Mouse (Mus musculus): ENCODE results near the gene Zfp566. TPM values are rescaled to one million over a fixed set of nuclear protein-coding genes. Genes with fewer than 3 reads are reported as not detected.

Zfp566 gene
- polyA plus RNA-seq, 1 experiment from 2014 or later, result 22.1 TPM

DNA sequence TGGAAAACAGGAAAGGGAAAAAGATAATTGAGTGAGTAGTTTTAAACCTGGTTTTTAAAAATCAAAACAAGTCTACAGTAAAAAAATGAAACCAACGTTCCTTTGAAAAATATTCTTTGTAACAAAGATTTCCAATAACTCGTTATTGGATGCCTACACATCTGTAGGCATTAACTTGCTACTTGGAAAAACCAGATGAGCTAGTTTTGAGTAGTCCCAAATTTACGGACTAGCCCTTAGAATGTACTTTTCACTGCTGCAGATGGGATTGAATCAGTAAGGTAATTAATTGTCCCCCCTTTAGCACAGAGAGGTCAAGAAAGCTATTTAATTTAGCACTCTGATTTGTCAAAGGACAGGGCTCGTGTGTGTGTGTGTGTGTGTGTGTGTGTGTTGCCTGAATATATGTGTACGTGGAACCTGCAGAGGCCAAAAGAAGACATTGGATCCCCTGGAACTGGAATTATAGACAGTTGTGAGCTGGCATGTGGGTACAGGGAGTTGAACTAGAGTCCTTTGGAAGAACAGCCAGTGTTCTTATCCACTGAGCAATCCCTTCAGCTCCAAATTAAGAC is 5.3 kb upstream of the Zfp566 start:
- Histone ChIP-seq H3K36me3 (ENCODE audit: control insufficient read depth, insufficient read depth) (peaks cover 3% of the 10 kb centered on the region; the same call in 1 of the 2 replicates), H3K4me3 (replicated peaks; ENCODE audit: low read length) (peak overlapping the region; percentile 66), H3K9ac (replicated peaks; ENCODE audit: low read depth, low read length) (peak overlapping the region; percentile 91), H3K4me2 (ENCODE audit: low read length) (peak overlapping the region; percentile 81), H3K9me3 (ENCODE audit: control insufficient read depth, low read length) (no peaks in the 10 kb centered on the region), H3K4me1 (replicated peaks; ENCODE audit: control insufficient read depth, insufficient read depth, low read length) (peaks cover 24% of the 10 kb centered on the region), H3K27ac (ENCODE audit: low read length) (peak overlapping the region; percentile 45; the same call in 1 of the 2 replicates), H3K27me3 (replicated peaks; ENCODE audit: control insufficient read depth, insufficient read depth, low read length) (no peaks in the 10 kb centered on the region)
- under 1% methylated on average over 5 of the region's 5 CpGs for WGBS
- no peak for ATAC-seq

DNA sequence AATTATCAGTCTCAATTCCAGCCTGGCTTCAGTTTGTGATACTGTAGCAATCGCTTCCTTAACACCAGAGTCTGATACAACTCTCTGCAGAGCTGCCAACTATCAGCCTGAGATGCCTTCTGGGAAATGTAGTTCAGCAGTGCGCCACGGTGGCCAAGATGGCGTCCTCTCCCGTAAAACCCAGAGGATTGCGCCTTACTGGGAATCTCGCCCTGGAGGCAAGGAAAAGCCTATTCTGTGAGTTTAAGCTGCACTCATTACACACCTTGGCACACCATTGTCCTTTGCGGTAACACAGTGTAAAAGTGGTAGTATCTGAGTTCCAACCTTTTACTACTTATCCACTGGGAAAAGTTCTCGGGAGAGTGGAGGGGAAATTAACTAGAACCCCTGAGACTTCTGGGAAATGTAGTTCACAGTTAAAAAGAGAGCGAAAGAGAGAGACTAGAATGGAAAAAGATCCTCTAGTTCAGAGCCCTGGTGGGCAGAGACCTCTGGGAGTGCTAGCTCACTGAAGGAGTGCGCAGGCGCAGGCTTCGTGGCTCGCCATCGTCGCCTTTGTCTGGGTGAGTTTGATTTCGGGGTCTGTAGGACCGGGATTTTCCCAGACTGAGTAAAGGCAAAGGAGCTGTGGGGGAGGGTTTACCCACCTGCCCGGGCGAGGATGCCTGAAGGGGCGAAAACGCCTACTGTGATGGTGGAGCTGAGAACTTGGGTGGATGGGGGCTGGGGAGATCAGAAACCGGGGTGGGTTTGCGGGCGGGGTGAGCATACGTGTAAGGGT is 4.5 kb upstream of the Zfp566 start, which contains the start of gene Zfp260:
Gene Zfp260, plus strand, starts transcription at position 132 of the 784 bp plus-strand sequence.
- Histone ChIP-seq H3K27me3 (replicated peaks; ENCODE audit: control insufficient read depth, insufficient read depth, low read length) (no peaks in the 10 kb centered on the region), H3K9ac (replicated peaks; ENCODE audit: low read depth, low read length) (peak within 1 kb of the TSS; percentile 91), H3K4me2 (ENCODE audit: low read length) (peak within 1 kb of the TSS; percentile 81), H3K4me3 (replicated peaks; ENCODE audit: low read length) (peak within 1 kb of the TSS; percentile 66), H3K4me1 (replicated peaks; ENCODE audit: control insufficient read depth, insufficient read depth, low read length) (peaks cover 24% of the 10 kb centered on the region), H3K27ac (ENCODE audit: low read length) (peak within 1 kb of the TSS; percentile 99), H3K36me3 (ENCODE audit: control insufficient read depth, insufficient read depth) (no peaks in the 10 kb centered on the region), H3K9me3 (ENCODE audit: control insufficient read depth, low read length) (no peaks in the 10 kb centered on the region)
- under 1% methylated on average over 26 of the region's 26 CpGs for WGBS
- ATAC-seq, result peak; percentile 80

GRCm38 (mm10) chr7:30093918-30094415 is 3.6 kb upstream of the Zfp566 start:
- peaks cover 30% of the 10 kb centered on the region for H3K4me1 ChIP-seq (replicated peaks; ENCODE audit: control insufficient read depth, insufficient read depth, low read length)
- no peaks in the 10 kb centered on the region for H3K36me3 ChIP-seq (ENCODE audit: control insufficient read depth, insufficient read depth)
- no peaks in the 10 kb centered on the region for H3K27me3 ChIP-seq (replicated peaks; ENCODE audit: control insufficient read depth, insufficient read depth, low read length)
- no peak for ATAC-seq
- H3K9me3 ChIP-seq (ENCODE audit: control insufficient read depth, low read length), result no peaks in the 10 kb centered on the region
- 68% methylated on average over 6 of the region's 6 CpGs for WGBS
- H3K4me3 ChIP-seq (replicated peaks; ENCODE audit: low read length), result peak overlapping the region; percentile 66
- H3K4me2 ChIP-seq (ENCODE audit: low read length), result peak overlapping the region; percentile 81
- H3K27ac ChIP-seq (ENCODE audit: low read length), result no peak overlapping the region
- H3K9ac ChIP-seq (replicated peaks; ENCODE audit: low read depth, low read length), result no peak overlapping the region

- no peaks in the 10 kb centered on the region for H3K9me3 ChIP-seq (ENCODE audit: control insufficient read depth, low read length)
- H3K27ac ChIP-seq (ENCODE audit: low read length), result no peak overlapping the region
- 82% methylated on average over 9 of the region's 9 CpGs for WGBS
- H3K27me3 ChIP-seq (replicated peaks; ENCODE audit: control insufficient read depth, insufficient read depth, low read length), result no peaks in the 10 kb centered on the region
- H3K36me3 ChIP-seq (ENCODE audit: control insufficient read depth, insufficient read depth), result no peaks in the 10 kb centered on the region
- H3K9ac ChIP-seq (replicated peaks; ENCODE audit: low read depth, low read length), result no peak overlapping the region
- peaks cover 39% of the 10 kb centered on the region for H3K4me1 ChIP-seq (replicated peaks; ENCODE audit: control insufficient read depth, insufficient read depth, low read length)
- H3K4me3 ChIP-seq (replicated peaks; ENCODE audit: low read length), result no peak overlapping the region
- no peak for ATAC-seq
- H3K4me2 ChIP-seq (ENCODE audit: low read length), result no peak overlapping the region
Measured at GRCm38 (mm10) chr7:30092666-30093065, 2.3 kb upstream of the Zfp566 start.

- H3K9me3 ChIP-seq (ENCODE audit: control insufficient read depth, low read length), result no peaks in the 10 kb centered on the region
- peak overlapping the region; percentile 64 for H3K4me3 ChIP-seq (replicated peaks; ENCODE audit: low read length)
- peak overlapping the region; percentile 0; the same call in 1 of the 2 replicates for H3K9ac ChIP-seq (replicated peaks; ENCODE audit: low read depth, low read length)
- peaks cover 5% of the 10 kb centered on the region; the same call in 1 of the 2 replicates for H3K36me3 ChIP-seq (ENCODE audit: control insufficient read depth, insufficient read depth)
- H3K4me1 ChIP-seq (replicated peaks; ENCODE audit: control insufficient read depth, insufficient read depth, low read length), result peaks cover 35% of the 10 kb centered on the region
- ATAC-seq, result 0 out of 2 replicates have a peak, but pooled peaks have one; percentile 0
- peak overlapping the region; percentile 43 for H3K4me2 ChIP-seq (ENCODE audit: low read length)
- no peaks in the 10 kb centered on the region for H3K27me3 ChIP-seq (replicated peaks; ENCODE audit: control insufficient read depth, insufficient read depth, low read length)
- peak overlapping the region; percentile 76; the same call in 1 of the 2 replicates for H3K27ac ChIP-seq (ENCODE audit: low read length)
- WGBS, result 8% methylated on average over 9 of the region's 9 CpGs
Measured at GRCm38 (mm10) chr7:30090970-30091585, 751 bp upstream of the Zfp566 start.

- peaks cover 30% of the 10 kb centered on the region for H3K4me1 ChIP-seq (replicated peaks; ENCODE audit: control insufficient read depth, insufficient read depth, low read length)
- H3K4me3 ChIP-seq (replicated peaks; ENCODE audit: low read length), result peak overlapping the region; percentile 64
- no peaks in the 10 kb centered on the region for H3K27me3 ChIP-seq (replicated peaks; ENCODE audit: control insufficient read depth, insufficient read depth, low read length)
- peak overlapping the region; percentile 59 for H3K9ac ChIP-seq (replicated peaks; ENCODE audit: low read depth, low read length)
- H3K27ac ChIP-seq (ENCODE audit: low read length), result no peak overlapping the region
- WGBS, result 15% methylated on average over 6 of the region's 6 CpGs
- H3K36me3 ChIP-seq (ENCODE audit: control insufficient read depth, insufficient read depth), result peaks cover 18% of the 10 kb centered on the region
- H3K4me2 ChIP-seq (ENCODE audit: low read length), result peak overlapping the region; percentile 86
- no peak for ATAC-seq
- H3K9me3 ChIP-seq (ENCODE audit: control insufficient read depth, low read length), result no peaks in the 10 kb centered on the region
Measured at GRCm38 (mm10) chr7:30089405-30089804, 922 bp downstream of the Zfp566 start.

DNA sequence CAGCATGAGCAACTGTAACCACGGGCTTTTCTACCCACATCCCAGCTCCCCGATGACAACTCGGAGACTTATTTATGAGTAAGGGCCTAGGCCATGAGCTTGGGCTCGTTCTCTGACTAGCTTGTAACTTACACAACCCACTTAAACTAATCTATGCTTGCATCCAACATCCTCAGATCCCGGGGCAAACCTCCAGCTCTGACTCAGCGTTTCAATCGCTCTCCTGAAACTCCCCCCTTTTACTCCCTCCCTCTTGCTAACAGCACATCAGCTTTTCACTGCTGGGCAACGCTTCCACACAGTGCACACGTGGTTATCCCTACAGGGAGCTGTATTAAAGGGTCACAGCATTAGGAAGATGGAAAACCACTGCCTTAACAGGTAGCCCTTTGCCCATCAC is 3.8 kb downstream of the Zfp566 start:
- peaks cover 18% of the 10 kb centered on the region for H3K36me3 ChIP-seq (ENCODE audit: control insufficient read depth, insufficient read depth)
- H3K4me3 ChIP-seq (replicated peaks; ENCODE audit: low read length), result no peak overlapping the region
- ATAC-seq, result no peak
- no peaks in the 10 kb centered on the region for H3K9me3 ChIP-seq (ENCODE audit: control insufficient read depth, low read length)
- H3K27ac ChIP-seq (ENCODE audit: low read length), result no peak overlapping the region
- H3K27me3 ChIP-seq (replicated peaks; ENCODE audit: control insufficient read depth, insufficient read depth, low read length), result no peaks in the 10 kb centered on the region
- no peak overlapping the region for H3K9ac ChIP-seq (replicated peaks; ENCODE audit: low read depth, low read length)
- 94% methylated on average over 9 of the region's 9 CpGs for WGBS
- H3K4me1 ChIP-seq (replicated peaks; ENCODE audit: control insufficient read depth, insufficient read depth, low read length), result peaks cover 25% of the 10 kb centered on the region
- no peak overlapping the region for H3K4me2 ChIP-seq (ENCODE audit: low read length)

GRCm38 (mm10) chr7:30072146-30073028 is 17.9 kb downstream of the Zfp566 start, which contains the start of gene Zfp82:
Gene Zfp82, minus strand, starts transcription at chr7:30072900.
- H3K9me3 ChIP-seq (ENCODE audit: control insufficient read depth, low read length), result no peaks in the 10 kb centered on the region
- peaks cover 1% of the 10 kb centered on the region for H3K36me3 ChIP-seq (ENCODE audit: control insufficient read depth, insufficient read depth)
- H3K4me1 ChIP-seq (replicated peaks; ENCODE audit: control insufficient read depth, insufficient read depth, low read length), result peaks cover 4% of the 10 kb centered on the region
- H3K27ac ChIP-seq (ENCODE audit: low read length), result peak within 1 kb of the TSS; percentile 80
- H3K4me2 ChIP-seq (ENCODE audit: low read length), result peak within 1 kb of the TSS; percentile 91
- peak within 1 kb of the TSS; percentile 89 for H3K9ac ChIP-seq (replicated peaks; ENCODE audit: low read depth, low read length)
- H3K4me3 ChIP-seq (replicated peaks; ENCODE audit: low read length), result peak within 1 kb of the TSS; percentile 88
- ATAC-seq, result peak; percentile 96
- H3K27me3 ChIP-seq (replicated peaks; ENCODE audit: control insufficient read depth, insufficient read depth, low read length), result no peaks in the 10 kb centered on the region
- under 1% methylated on average over 50 of the region's 50 CpGs for WGBS

Data from forebrain, embryonic 16.5 days (tissue).